Mouse (Mus musculus) inflammation-experienced regulatory T-cells, adult 6 months (primary cell): ENCODE measurements at regions not wholly inside any gene's neighbourhood (a gene's known extent, or its start where the extent isn't known, plus 50 kb on each side); places are given as distances from the start of the nearest gene placed in this dataset.

Experiments
- ATAC-seq: one replicate; pipeline ENCODE4 v1.8.0; 2017

GRCm38 (mm10) chr10:111073851-111074430, 64.0 kb upstream of the Zdhhc17 start:
- ATAC-seq: no peak

- ATAC-seq: no peak
Observed at GRCm38 (mm10) chr10:111073262-111073661, 63.3 kb upstream of the Zdhhc17 start.

- ATAC-seq: no peak
Observed at GRCm38 (mm10) chr10:111072554-111072909, 62.6 kb upstream of the Zdhhc17 start.

- ATAC-seq: no peak
Observed at GRCm38 (mm10) chr10:111071805-111072553, 62.0 kb upstream of the Zdhhc17 start.

- ATAC-seq: no peak
Observed at GRCm38 (mm10) chr10:111066146-111066545, 56.2 kb upstream of the Zdhhc17 start.

GRCm38 (mm10) chr10:111060626-111061025, 50.7 kb upstream of the Zdhhc17 start:
- ATAC-seq: no peak
